Mouse (Mus musculus): ENCODE data around the gene Gm17728.
"Not testable (repeated sequence)": the region's sequence is repeated elsewhere in the genome, so short reads cannot be mapped to it uniquely, and the experiment has no call there.

Gene Gm17728

DNA sequence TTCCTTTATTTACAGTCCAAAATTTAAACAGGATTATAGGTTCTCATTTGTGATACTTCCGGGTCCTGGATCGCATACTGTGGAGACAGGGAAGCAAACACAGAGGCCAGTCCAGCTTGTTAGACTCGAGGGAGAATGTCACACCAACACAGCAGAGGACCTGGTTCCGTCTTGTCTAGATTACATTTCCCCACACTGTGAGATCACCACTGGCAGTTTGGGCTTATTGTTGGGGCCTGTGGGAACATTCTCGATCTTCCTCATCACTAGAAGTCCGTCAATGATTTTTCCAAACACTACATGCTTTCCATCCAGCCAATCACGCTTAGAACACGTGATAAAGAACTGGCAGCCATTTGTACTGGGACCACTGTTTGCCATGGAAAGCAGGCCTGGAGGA, at the start of gene Gm17728:
TSS of gene Gm17728 (plus strand) at position 301 of the 400 bp plus-strand sequence.
- not testable (repeated sequence) for DNase-seq

- no peak for DNase-seq
Observed at GRCm38 (mm10) chr17:9397493-9397892, 24.4 kb upstream of the Gm17728 start.

- no peak for DNase-seq
Observed at GRCm38 (mm10) chr17:9398551-9398950, 23.3 kb upstream of the Gm17728 start.

GRCm38 (mm10) chr17:9403991-9404390, 17.9 kb upstream of the Gm17728 start:
- DNase-seq, result no peak

DNA sequence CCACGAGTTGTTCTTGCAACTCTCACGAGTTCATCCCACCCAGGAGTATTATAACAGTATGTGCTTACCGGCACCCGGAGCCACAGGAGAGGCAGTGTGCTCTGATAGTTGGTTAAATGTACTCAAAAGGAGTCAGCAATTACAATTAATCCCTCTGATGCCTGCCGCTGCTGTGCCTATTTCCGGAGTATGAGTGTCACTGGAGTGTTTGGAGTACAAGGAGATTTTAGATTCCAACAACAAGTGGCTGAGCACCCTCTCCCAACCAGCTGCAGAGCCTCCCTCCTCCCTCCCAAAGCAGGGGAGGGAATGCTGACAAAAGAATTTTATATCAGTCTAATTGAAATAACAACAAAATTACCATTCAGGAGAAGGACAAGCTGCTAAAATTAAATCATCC, 14.2 kb upstream of the Gm17728 start:
- DNase-seq, result no peak

- no peak for DNase-seq
Observed at GRCm38 (mm10) chr17:9419016-9419415, 2.8 kb upstream of the Gm17728 start.

- peak; percentile 56 to 59 for DNase-seq
Observed at GRCm38 (mm10) chr17:9428374-9428994, 6.6 kb downstream of the Gm17728 start.

DNA sequence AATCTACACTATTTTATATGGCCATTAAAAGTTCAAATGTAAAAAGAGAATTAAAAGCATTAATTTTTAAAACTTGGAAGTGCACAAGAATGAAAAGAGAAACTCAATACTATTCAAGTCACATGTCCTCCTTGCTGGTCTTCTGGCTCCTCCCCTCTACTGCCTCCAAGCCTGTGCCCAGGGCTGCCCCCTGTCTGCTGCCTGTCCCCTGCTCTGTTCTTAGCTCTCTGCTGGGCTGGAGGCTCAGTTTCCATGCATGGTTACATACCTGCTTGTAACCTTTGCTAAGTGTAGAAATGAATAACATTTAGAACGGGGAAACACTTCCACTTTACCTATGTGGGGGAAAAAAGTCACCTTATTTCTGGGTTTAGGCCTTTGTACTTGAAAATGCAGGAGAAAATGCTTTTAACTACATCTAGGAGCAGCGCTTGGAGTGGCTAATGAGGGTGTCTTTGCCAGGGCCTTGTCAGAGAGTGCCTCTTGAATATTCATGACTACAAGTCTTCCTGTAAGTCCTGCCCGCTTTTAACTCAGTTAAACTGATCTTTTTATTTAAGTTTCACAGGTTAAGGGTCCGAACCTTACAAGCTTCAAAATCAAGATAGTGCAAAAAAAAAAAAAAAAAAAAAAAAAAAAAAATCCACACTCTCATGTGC, 18.3 kb downstream of the Gm17728 start:
- DNase-seq, result peak in 1 of 2 experiments; percentile 12

GRCm38 (mm10) chr17:9456406-9456805, 34.5 kb downstream of the Gm17728 start:
- DNase-seq, result no peak

DNA sequence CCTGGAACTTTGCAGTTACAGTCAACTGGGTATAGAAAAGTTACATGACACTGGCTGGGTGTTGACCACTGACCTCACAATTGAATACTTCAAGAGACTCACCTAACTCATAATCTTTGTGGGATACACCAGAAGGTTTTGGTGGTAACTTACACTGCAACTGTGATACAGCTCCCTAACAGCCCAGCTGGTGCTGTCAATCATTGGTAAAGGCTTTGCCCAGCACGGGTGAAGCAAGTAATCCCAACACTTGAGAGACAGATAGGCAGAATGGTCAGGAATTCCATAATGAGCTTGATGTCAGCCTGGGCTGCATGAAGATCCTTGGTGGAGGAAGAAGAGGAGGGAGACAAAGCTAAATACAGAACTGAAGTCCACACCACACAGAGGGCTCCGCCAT, 39.0 kb downstream of the Gm17728 start:
- no peak for DNase-seq

Measured in cerebellum, postnatal 10 days (tissue).